Mouse (Mus musculus) left cerebral cortex, postnatal 4 days (tissue): ENCODE data around the gene Myo1e. TPM values are rescaled to one million over a fixed set of nuclear protein-coding genes. Genes with fewer than 3 reads are reported as not detected.

Source experiments
- DNase-seq: peaks from one replicate; pipeline ENCODE4 v3.0.0-alpha.2; 2022
- intact Hi-C: fragments of 180-260 bp; cut with DNase I; formaldehyde crosslinking; loops from one replicate; pipeline ENCODE4 v1.15.1; 2025
- total RNA-seq, 2 experiments: library from RNA; stranded (reverse); gene quantifications; 2 replicates each; pipeline ENCODE4 v1.2.3; 2021

Gene Myo1e
- total RNA-seq, 2 experiments from 2014 or later, result 5.2 to 6.1 TPM

- intact Hi-C loops, result no loop called here
- DNase-seq, result no peak
Observed at GRCm38 (mm10) chr9:70277076-70277475, 69.9 kb downstream of the Myo1e start.

GRCm38 (mm10) chr9:70277529-70277982, 70.4 kb downstream of the Myo1e start:
- intact Hi-C loops, result no loop called here
- DNase-seq, result no peak

GRCm38 (mm10) chr9:70281407-70281806, 74.3 kb downstream of the Myo1e start:
- intact Hi-C loops, result no loop called here
- DNase-seq, result no peak

- DNase-seq, result no peak
- intact Hi-C loops, result no loop called here
Observed at GRCm38 (mm10) chr9:70282107-70282506, 75.0 kb downstream of the Myo1e start.

- intact Hi-C loops, result no loop called here
- no peak for DNase-seq
Observed at GRCm38 (mm10) chr9:70283151-70283550, 76.0 kb downstream of the Myo1e start.

GRCm38 (mm10) chr9:70284584-70285140, 77.5 kb downstream of the Myo1e start:
- intact Hi-C loops, result no loop called here
- no peak for DNase-seq

GRCm38 (mm10) chr9:70290785-70291184, 83.6 kb downstream of the Myo1e start:
- DNase-seq, result no peak
- intact Hi-C loops, result no loop called here

- no peak for DNase-seq
- intact Hi-C loops, result no loop called here
Observed at GRCm38 (mm10) chr9:70296916-70297315, 89.8 kb downstream of the Myo1e start.

- intact Hi-C loops, result no loop called here
- DNase-seq, result no peak
Observed at GRCm38 (mm10) chr9:70298221-70298620, 91.1 kb downstream of the Myo1e start.

- DNase-seq, result no peak
Observed at GRCm38 (mm10) chr9:70300705-70301104, 93.6 kb downstream of the Myo1e start.

GRCm38 (mm10) chr9:70301598-70301997, 94.4 kb downstream of the Myo1e start:
- intact Hi-C loops, result no loop called here
- DNase-seq, result no peak

More at GRCm38 (mm10) chr9:70300705-70301104, 93.6 kb downstream of the Myo1e start:
- intact Hi-C loops, result no loop called here

GRCm38 (mm10) chr9:70304901-70305300, 97.8 kb downstream of the Myo1e start:
- intact Hi-C loops, result no loop called here
- no peak for DNase-seq

GRCm38 (mm10) chr9:70310046-70310445, 102.9 kb downstream of the Myo1e start:
- intact Hi-C loops, result no loop called here

GRCm38 (mm10) chr9:70314019-70314418, 106.9 kb downstream of the Myo1e start:
- intact Hi-C loops, result no loop called here
- no peak for DNase-seq

More at GRCm38 (mm10) chr9:70310046-70310445, 102.9 kb downstream of the Myo1e start:
- DNase-seq, result no peak

GRCm38 (mm10) chr9:70315130-70315529, 108.0 kb downstream of the Myo1e start:
- intact Hi-C loops, result no loop called here
- no peak for DNase-seq

- no peak for DNase-seq
- intact Hi-C loops, result no loop called here
Observed at GRCm38 (mm10) chr9:70318601-70319000, 111.5 kb downstream of the Myo1e start.

GRCm38 (mm10) chr9:70324336-70324735, 117.2 kb downstream of the Myo1e start:
- no peak for DNase-seq
- intact Hi-C loops, result no loop called here

GRCm38 (mm10) chr9:70325880-70326595, 118.9 kb downstream of the Myo1e start:
- intact Hi-C loops, result no loop called here
- DNase-seq, result no peak

GRCm38 (mm10) chr9:70328193-70328841, 121.2 kb downstream of the Myo1e start:
- no peak for DNase-seq
- intact Hi-C loops, result no loop called here

GRCm38 (mm10) chr9:70331727-70332335, 124.7 kb downstream of the Myo1e start:
- intact Hi-C loops, result no loop called here
- peak; percentile 6 for DNase-seq

GRCm38 (mm10) chr9:70338391-70338790, 131.2 kb downstream of the Myo1e start:
- DNase-seq, result no peak
- intact Hi-C loops, result no loop called here
